Mouse (Mus musculus): Measurements from ENCODE around the gene Tmem63b.

Tmem63b gene

GRCm38 (mm10) chr17:45702254-45702653 is 15.5 kb upstream of the Tmem63b start:
- peak; percentile 84 to 88 for DNase-seq

GRCm38 (mm10) chr17:45701236-45701591 is 14.5 kb upstream of the Tmem63b start:
- DNase-seq = no peak

- peak; percentile 79 to 84 for DNase-seq
Measured at GRCm38 (mm10) chr17:45700496-45701235, 14.0 kb upstream of the Tmem63b start.

GRCm38 (mm10) chr17:45699039-45699740 is 12.5 kb upstream of the Tmem63b start:
- DNase-seq = peak in 1 of 2 experiments; percentile 24

- no peak for DNase-seq
Measured at GRCm38 (mm10) chr17:45698368-45698767, 11.7 kb upstream of the Tmem63b start.

GRCm38 (mm10) chr17:45696981-45697380 is 10.3 kb upstream of the Tmem63b start:
- no peak for DNase-seq

GRCm38 (mm10) chr17:45695227-45696120 is 8.8 kb upstream of the Tmem63b start:
- peak; percentile 28 to 31 for DNase-seq

GRCm38 (mm10) chr17:45693812-45694565 is 7.3 kb upstream of the Tmem63b start:
- DNase-seq = peak; percentile 43 to 65

- DNase-seq = no peak
Measured at GRCm38 (mm10) chr17:45692159-45692558, 5.5 kb upstream of the Tmem63b start.

GRCm38 (mm10) chr17:45690044-45690443 is 3.3 kb upstream of the Tmem63b start:
- DNase-seq = peak in 1 of 2 experiments; percentile 41

- peak; percentile 37 to 62 for DNase-seq
Measured at GRCm38 (mm10) chr17:45689120-45689519, 2.4 kb upstream of the Tmem63b start.

- peak; percentile 86 to 91 for DNase-seq
Measured at GRCm38 (mm10) chr17:45686093-45686619, 549 bp downstream of the Tmem63b start, which contains the start of gene Mrpl14. TSS of gene Mrpl14 (plus strand) at chr17:45686322.

- DNase-seq = peak; percentile 40 to 42
Measured at GRCm38 (mm10) chr17:45685171-45686092, 1.3 kb downstream of the Tmem63b start.

- DNase-seq = no peak
Measured at GRCm38 (mm10) chr17:45684667-45685131, 2.0 kb downstream of the Tmem63b start.

GRCm38 (mm10) chr17:45682843-45683242 is 3.9 kb downstream of the Tmem63b start:
- DNase-seq = peak; percentile 32 to 52

GRCm38 (mm10) chr17:45681588-45681987 is 5.1 kb downstream of the Tmem63b start:
- no peak for DNase-seq

- peak; percentile 43 to 71 for DNase-seq
Measured at GRCm38 (mm10) chr17:45680391-45680980, 6.2 kb downstream of the Tmem63b start.

GRCm38 (mm10) chr17:45678106-45678505 is 8.6 kb downstream of the Tmem63b start:
- DNase-seq = peak; percentile 46 to 52

- DNase-seq = no peak
Measured at GRCm38 (mm10) chr17:45672598-45672997, 14.1 kb downstream of the Tmem63b start.

- no peak for DNase-seq
Measured at GRCm38 (mm10) chr17:45671821-45672220, 14.9 kb downstream of the Tmem63b start.
